Mouse (Mus musculus): ENCODE measurements around the gene Tcl1.
"Not testable (repeated sequence)": the region's sequence is repeated elsewhere in the genome, so short reads cannot be mapped to it uniquely, and the experiment has no call there.

The Tcl1 gene

DNA sequence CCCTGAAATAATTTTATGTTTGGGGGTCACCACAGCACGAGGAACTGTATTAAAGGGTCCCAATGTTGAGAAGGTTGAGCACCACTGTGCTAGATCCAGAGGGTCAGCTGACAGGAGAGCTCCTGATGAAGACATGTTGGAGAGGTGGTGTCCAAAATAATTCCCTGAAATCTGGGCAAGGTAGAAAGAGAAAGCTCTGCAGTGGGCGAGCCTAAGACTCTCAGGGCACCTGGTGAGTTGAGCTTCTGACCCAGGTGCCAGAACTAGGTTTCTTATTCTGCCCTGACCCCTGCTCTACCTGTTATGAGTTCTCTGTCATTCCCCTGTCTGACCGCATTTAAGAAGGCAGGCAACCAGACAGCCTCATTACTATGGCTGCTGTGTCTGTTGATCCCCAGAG lies 46.5 kb downstream of the Tcl1 start, which contains the start of gene Tcl1b5:
Gene Tcl1b5 (plus strand): TSS at position 301 of the 400 bp plus-strand sequence.
- DNase-seq, result not testable (repeated sequence)

DNA sequence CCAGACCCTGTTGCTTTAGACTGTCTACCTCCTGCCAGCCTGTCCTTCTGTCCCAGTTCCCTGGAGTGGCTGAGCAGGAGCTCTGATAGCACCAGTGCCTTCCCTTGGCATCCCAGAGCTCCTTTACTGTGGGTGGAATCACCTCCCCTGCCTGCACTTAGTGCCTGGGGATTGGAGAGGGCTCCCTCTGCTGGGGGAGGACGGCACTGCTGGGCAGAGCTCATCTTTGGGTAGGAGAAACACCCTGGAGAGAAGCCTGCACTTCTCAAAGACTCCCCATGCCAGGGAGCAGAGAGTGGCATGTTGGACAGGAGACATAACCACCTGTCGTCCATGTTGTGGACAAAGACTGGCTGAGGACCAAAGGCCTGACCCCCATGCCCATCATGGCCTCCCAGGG lies 48.3 kb downstream of the Tcl1 start:
- peak; percentile 63 to 72 for DNase-seq

DNA sequence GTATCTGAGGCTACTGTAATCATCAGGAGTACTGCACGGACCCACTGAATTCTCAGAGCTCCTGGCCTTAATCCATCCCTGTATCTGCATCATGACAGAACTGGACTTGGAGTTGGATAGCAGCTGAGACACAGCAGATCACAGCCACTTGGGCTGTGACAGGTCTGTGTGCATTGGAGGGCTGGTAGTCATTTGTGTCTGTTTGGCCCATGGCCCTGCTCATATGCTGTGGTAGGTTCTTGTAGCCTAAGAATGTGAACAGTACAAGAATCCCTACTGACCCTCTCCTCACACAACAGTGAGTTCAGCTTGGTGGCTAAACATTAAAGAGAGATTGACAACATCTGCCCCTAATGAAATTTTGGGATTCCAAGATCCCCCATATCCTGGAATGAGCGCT lies 49.2 kb downstream of the Tcl1 start:
- DNase-seq, result no peak

All from cerebellum, postnatal 25 days (tissue).